Mouse (Mus musculus): ENCODE results near the gene Fcgbp. TPM values are rescaled to one million over a fixed set of nuclear protein-coding genes. Genes with fewer than 3 reads are reported as not detected.

The Fcgbp gene
- polyA plus RNA-seq (2011; ENCODE audit: insufficient read depth, insufficient read length, low replicate concordance, missing spikeins) = not detected in 2 replicates

GRCm38 (mm10) chr7:28070531-28071298 is at the start of gene Fcgbp:
Fcgbp (plus strand) TSS chr7:28071236.
- no peaks in the 10 kb centered on the region; the same call in 1 of the 2 replicates for H3K4me1 ChIP-seq (ENCODE audit: control insufficient read depth, insufficient read depth, low read length)
- H3K27ac ChIP-seq (ENCODE audit: control insufficient read depth, insufficient read depth, low read depth, low read length, poor library complexity) = no peak within 1 kb of the TSS
- no peak for TF ChIP-seq POLR2A (IDR thresholded peaks at IDR 0.05; ENCODE audit: borderline replicate concordance, control insufficient read depth, low read depth, low read length)
- no peak for TF ChIP-seq CTCF (IDR thresholded peaks at IDR 0.05; ENCODE audit: control insufficient read depth, insufficient read depth, low read length)
- WGBS = 83% methylated on average over 21 of the region's 21 CpGs
- no peak within 1 kb of the TSS for H3K4me3 ChIP-seq (replicated peaks; ENCODE audit: control insufficient read depth, low read depth, low read length)

GRCm38 (mm10) chr7:28044524-28044923 is 26.5 kb upstream of the Fcgbp start:
- TF ChIP-seq POLR2A (IDR thresholded peaks at IDR 0.05; ENCODE audit: borderline replicate concordance, control insufficient read depth, low read depth, low read length) (no peak), CTCF (IDR thresholded peaks at IDR 0.05; ENCODE audit: control insufficient read depth, insufficient read depth, low read length) (no peak)
- WGBS = 90% methylated on average over 4 of the region's 4 CpGs
- H3K4me1 ChIP-seq (ENCODE audit: control insufficient read depth, insufficient read depth, low read length) = peaks cover 2% of the 10 kb centered on the region; the same call in 1 of the 2 replicates
- H3K4me3 ChIP-seq (replicated peaks; ENCODE audit: control insufficient read depth, low read depth, low read length) = no peak overlapping the region
- no peak overlapping the region for H3K27ac ChIP-seq (ENCODE audit: control insufficient read depth, insufficient read depth, low read depth, low read length, poor library complexity)

- TF ChIP-seq POLR2A (IDR thresholded peaks at IDR 0.05; ENCODE audit: borderline replicate concordance, control insufficient read depth, low read depth, low read length) = peak; percentile 69; the same call in 1 of the 2 replicates
- TF ChIP-seq CTCF (IDR thresholded peaks at IDR 0.05; ENCODE audit: control insufficient read depth, insufficient read depth, low read length) = peak; percentile 77
- H3K27ac ChIP-seq (ENCODE audit: control insufficient read depth, insufficient read depth, low read depth, low read length, poor library complexity) = peak within 1 kb of the TSS; percentile 16; the same call in 1 of the 2 replicates
- WGBS = under 1% methylated on average over 52 of the region's 52 CpGs
- peak within 1 kb of the TSS; percentile 89 for H3K4me3 ChIP-seq (replicated peaks; ENCODE audit: control insufficient read depth, low read depth, low read length)
- H3K4me1 ChIP-seq (ENCODE audit: control insufficient read depth, insufficient read depth, low read length) = peaks cover 2% of the 10 kb centered on the region; the same call in 1 of the 2 replicates
These were observed 21.3 kb upstream of the Fcgbp start, which contains the start of gene Psmc4 for GRCm38 (mm10) chr7:28049476-28050409. Psmc4 (minus strand) TSS chr7:28050101.

GRCm38 (mm10) chr7:28050584-28050983 is 20.5 kb upstream of the Fcgbp start:
- peaks cover 2% of the 10 kb centered on the region; the same call in 1 of the 2 replicates for H3K4me1 ChIP-seq (ENCODE audit: control insufficient read depth, insufficient read depth, low read length)
- TF ChIP-seq CTCF (IDR thresholded peaks at IDR 0.05; ENCODE audit: control insufficient read depth, insufficient read depth, low read length) (no peak), POLR2A (IDR thresholded peaks at IDR 0.05; ENCODE audit: borderline replicate concordance, control insufficient read depth, low read depth, low read length) (no peak)
- no peak overlapping the region for H3K27ac ChIP-seq (ENCODE audit: control insufficient read depth, insufficient read depth, low read depth, low read length, poor library complexity)
- no peak overlapping the region for H3K4me3 ChIP-seq (replicated peaks; ENCODE audit: control insufficient read depth, low read depth, low read length)
- 63% methylated on average over 17 of the region's 17 CpGs for WGBS

- no peak overlapping the region for H3K27ac ChIP-seq (ENCODE audit: control insufficient read depth, insufficient read depth, low read depth, low read length, poor library complexity)
- peaks cover 2% of the 10 kb centered on the region for H3K4me1 ChIP-seq (ENCODE audit: control insufficient read depth, insufficient read depth, low read length)
- H3K4me3 ChIP-seq (replicated peaks; ENCODE audit: control insufficient read depth, low read depth, low read length) = no peak overlapping the region
- 79% methylated on average over 6 of the region's 6 CpGs for WGBS
- no peak for TF ChIP-seq POLR2A (IDR thresholded peaks at IDR 0.05; ENCODE audit: borderline replicate concordance, control insufficient read depth, low read depth, low read length)
- no peak for TF ChIP-seq CTCF (IDR thresholded peaks at IDR 0.05; ENCODE audit: control insufficient read depth, insufficient read depth, low read length)
These were observed 17.7 kb upstream of the Fcgbp start for GRCm38 (mm10) chr7:28053046-28053930.

GRCm38 (mm10) chr7:28059972-28060371 is 11.1 kb upstream of the Fcgbp start:
- Histone ChIP-seq H3K4me3 (replicated peaks; ENCODE audit: control insufficient read depth, low read depth, low read length) (no peak overlapping the region), H3K27ac (ENCODE audit: control insufficient read depth, insufficient read depth, low read depth, low read length, poor library complexity) (no peak overlapping the region), H3K4me1 (ENCODE audit: control insufficient read depth, insufficient read depth, low read length) (no peaks in the 10 kb centered on the region; the same call in 1 of the 2 replicates)
- 89% methylated on average over 1 of the region's 1 CpGs for WGBS
- no peak for TF ChIP-seq POLR2A (IDR thresholded peaks at IDR 0.05; ENCODE audit: borderline replicate concordance, control insufficient read depth, low read depth, low read length)
- no peak for TF ChIP-seq CTCF (IDR thresholded peaks at IDR 0.05; ENCODE audit: control insufficient read depth, insufficient read depth, low read length)

- H3K4me1 ChIP-seq (ENCODE audit: control insufficient read depth, insufficient read depth, low read length) = no peaks in the 10 kb centered on the region; the same call in 1 of the 2 replicates
- no peak overlapping the region for H3K4me3 ChIP-seq (replicated peaks; ENCODE audit: control insufficient read depth, low read depth, low read length)
- no peak overlapping the region for H3K27ac ChIP-seq (ENCODE audit: control insufficient read depth, insufficient read depth, low read depth, low read length, poor library complexity)
- TF ChIP-seq POLR2A (IDR thresholded peaks at IDR 0.05; ENCODE audit: borderline replicate concordance, control insufficient read depth, low read depth, low read length) (no peak), CTCF (IDR thresholded peaks at IDR 0.05; ENCODE audit: control insufficient read depth, insufficient read depth, low read length) (no peak)
- 59% methylated on average over 3 of the region's 3 CpGs for WGBS
These were observed 2.4 kb upstream of the Fcgbp start for GRCm38 (mm10) chr7:28068661-28069060.
